Mouse (Mus musculus) cerebral cortex, adult 2 months (tissue): Measurements from ENCODE around the gene Bmf.

Source experiments
- WGBS: fragments of 180-500 bp; shearing (Covaris S2); methylation state at CpG from one replicate; pipeline ENCODE4 v1.1.7; 2018; 5-methylcytosine and 5-hydroxymethylcytosine counted together

The Bmf gene

GRCm38 (mm10) chr2:118512418-118513377, 36.8 kb downstream of the Bmf start:
- 83% methylated on average over 16 of the region's 16 CpGs for WGBS

GRCm38 (mm10) chr2:118511779-118512417, 37.6 kb downstream of the Bmf start:
- 79% methylated on average over 11 of the region's 11 CpGs for WGBS

GRCm38 (mm10) chr2:118510447-118511310, 38.8 kb downstream of the Bmf start:
- WGBS: 63% methylated on average over 29 of the region's 29 CpGs

- 73% methylated on average over 8 of the region's 8 CpGs for WGBS
These were observed 39.6 kb downstream of the Bmf start for GRCm38 (mm10) chr2:118509688-118510446.

- 84% methylated on average over 7 of the region's 7 CpGs for WGBS
These were observed 42.4 kb downstream of the Bmf start for GRCm38 (mm10) chr2:118507126-118507525.

GRCm38 (mm10) chr2:118500191-118500590, 49.3 kb downstream of the Bmf start:
- WGBS: 93% methylated on average over 2 of the region's 2 CpGs

GRCm38 (mm10) chr2:118499135-118499961, 50.1 kb downstream of the Bmf start:
- WGBS: 54% methylated on average over 20 of the region's 20 CpGs

GRCm38 (mm10) chr2:118498476-118498875, 51.0 kb downstream of the Bmf start:
- 90% methylated on average over 6 of the region's 6 CpGs for WGBS

GRCm38 (mm10) chr2:118497890-118498289, 51.6 kb downstream of the Bmf start:
- WGBS: 97% methylated on average over 5 of the region's 5 CpGs

- 84% methylated on average over 9 of the region's 9 CpGs for WGBS
These were observed 54.5 kb downstream of the Bmf start for GRCm38 (mm10) chr2:118495024-118495423.

GRCm38 (mm10) chr2:118491741-118492395, 57.6 kb downstream of the Bmf start:
- WGBS: 91% methylated on average over 4 of the region's 4 CpGs

GRCm38 (mm10) chr2:118491281-118491731, 58.2 kb downstream of the Bmf start:
- WGBS: 80% methylated on average over 5 of the region's 5 CpGs

GRCm38 (mm10) chr2:118490241-118491091, 59.0 kb downstream of the Bmf start:
- 66% methylated on average over 12 of the region's 12 CpGs for WGBS

GRCm38 (mm10) chr2:118487806-118488205, 61.7 kb downstream of the Bmf start:
- 80% methylated on average over 3 of the region's 3 CpGs for WGBS

GRCm38 (mm10) chr2:118486933-118487332, 62.6 kb downstream of the Bmf start:
- WGBS: 32% methylated on average over 12 of the region's 12 CpGs

GRCm38 (mm10) chr2:118485415-118485814, 64.1 kb downstream of the Bmf start:
- WGBS: 91% methylated on average over 3 of the region's 3 CpGs

GRCm38 (mm10) chr2:118484386-118484898, 65.0 kb downstream of the Bmf start:
- WGBS: 52% methylated on average over 9 of the region's 9 CpGs

- 88% methylated on average over 5 of the region's 5 CpGs for WGBS
These were observed 66.5 kb downstream of the Bmf start for GRCm38 (mm10) chr2:118483032-118483431.
